Mouse (Mus musculus) kidney, postnatal 0 days (tissue): Measurements from ENCODE around the gene Btbd11. TPM values are rescaled to one million over a fixed set of nuclear protein-coding genes. Genes with fewer than 3 reads are reported as not detected.

Experiments used
- ATAC-seq: fragments of 200-750 bp; cut with Nextera tagmentation; replicated peaks from 2 replicates; pipeline ENCODE4 v1.8.0; 2017; ENCODE audit warnings: low read depth, moderate number of reproducible peaks, moderate TSS enrichment, moderate library complexity; ENCODE audit not compliant: low FRiP score
- DNase-seq: peaks from one replicate; pipeline ENCODE4 v3.0.0-alpha.2; 2016; ENCODE audit warnings: low spot score
- H3K27ac ChIP-seq: fragments of 300-500 bp; sonication (generic); 2 replicates; pipeline ENCODE4 v1.5.1; 2014; ENCODE audit warnings: mild to moderate bottlenecking
- H3K27me3 ChIP-seq: fragments of 300-500 bp; sonication (generic); 2 replicates; pipeline ENCODE4 v1.6.1; 2014; ENCODE audit warnings: low read length, mixed read lengths; ENCODE audit not compliant: insufficient read depth
- H3K36me3 ChIP-seq: fragments of 300-500 bp; sonication (generic); 2 replicates; pipeline ENCODE4 v1.6.1; 2014; ENCODE audit warnings: low read length, mixed read lengths; ENCODE audit not compliant: insufficient read depth
- H3K4me1 ChIP-seq: fragments of 300-500 bp; sonication (generic); replicated peaks from 2 replicates; pipeline ENCODE4 v1.6.1; 2014; ENCODE audit warnings: antibody characterized with exemption, low read length, mixed read lengths; ENCODE audit not compliant: insufficient read depth
- H3K4me2 ChIP-seq: fragments of 300-500 bp; sonication (generic); 2 replicates; pipeline ENCODE4 v1.6.1; 2014; ENCODE audit warnings: mild to moderate bottlenecking, low read length, moderate library complexity, mixed read lengths
- H3K4me3 ChIP-seq: fragments of 300-500 bp; sonication (generic); replicated peaks from 2 replicates; pipeline ENCODE4 v1.5.1; 2014; ENCODE audit warnings: low read depth, low read length
- H3K9ac ChIP-seq: fragments of 300-500 bp; sonication (generic); 2 replicates; pipeline ENCODE4 v1.6.1; 2014; ENCODE audit warnings: low read depth, low read length
- H3K9me3 ChIP-seq: fragments of 300-500 bp; sonication (generic); replicated peaks from 2 replicates; pipeline ENCODE4 v1.6.1; 2016; ENCODE audit warnings: low read length, inconsistent platforms, mixed read lengths
- CTCF ChIP-seq: IDR thresholded peaks from 2 replicates; pipeline ENCODE4 v1.5.1; 2016; ENCODE audit warnings: antibody characterized with exemption, low read depth, mild to moderate bottlenecking, moderate library complexity
- WGBS: fragments of 180-500 bp; shearing (Covaris S2); extraction: QIAGEN DNeasy Blood & Tissue Kit; methylation state at CpG from one replicate; pipeline ENCODE4 v1.1.7; 2014; 5-methylcytosine and 5-hydroxymethylcytosine counted together
- polyA plus RNA-seq: library from polyadenylated mRNA; unstranded; fragments of >200 nt; fragmentation: Nextera tagmentation; extraction: Ambion mirVana; gene quantifications from 2 replicates; pipeline ENCODE4 v1.2.1, GENCODE M21; 2015

Gene Btbd11
- polyA plus RNA-seq, 1 experiment from 2014 or later: 6.7 TPM

GRCm38 (mm10) chr10:85359501-85360066, 27.0 kb upstream of the Btbd11 start:
- DNase-seq: no peak
- no peak overlapping the region for H3K9ac ChIP-seq
- H3K36me3 ChIP-seq: no peaks in the 10 kb centered on the region
- H3K4me1 ChIP-seq: no peaks in the 10 kb centered on the region
- no peak for ATAC-seq
- no peak overlapping the region for H3K27ac ChIP-seq
- 90% methylated on average over 3 of the region's 3 CpGs for WGBS
- no peak for TF ChIP-seq CTCF
- H3K4me2 ChIP-seq: no peak overlapping the region
- no peaks in the 10 kb centered on the region for H3K9me3 ChIP-seq
- no peak overlapping the region for H3K4me3 ChIP-seq
- H3K27me3 ChIP-seq: no peaks in the 10 kb centered on the region

GRCm38 (mm10) chr10:85362766-85363442, 23.7 kb upstream of the Btbd11 start:
- Histone ChIP-seq H3K9ac (no peak overlapping the region), H3K4me3 (no peak overlapping the region), H3K4me1 (no peaks in the 10 kb centered on the region), H3K4me2 (no peak overlapping the region), H3K9me3 (no peaks in the 10 kb centered on the region), H3K27ac (no peak overlapping the region), H3K36me3 (no peaks in the 10 kb centered on the region), H3K27me3 (no peaks in the 10 kb centered on the region)
- 0 out of 2 replicates have a peak, but pooled peaks have one; percentile 52 for ATAC-seq
- no peak for DNase-seq
- no peak for TF ChIP-seq CTCF
- WGBS: 47% methylated on average over 9 of the region's 9 CpGs

- DNase-seq: no peak
Observed at GRCm38 (mm10) chr10:85366876-85367275, 19.7 kb upstream of the Btbd11 start.

GRCm38 (mm10) chr10:85371309-85371708, 15.3 kb upstream of the Btbd11 start:
- H3K4me1 ChIP-seq: no peaks in the 10 kb centered on the region
- no peak overlapping the region for H3K4me2 ChIP-seq
- TF ChIP-seq CTCF: no peak
- H3K27me3 ChIP-seq: no peaks in the 10 kb centered on the region
- WGBS: 77% methylated on average over 2 of the region's 2 CpGs
- no peak overlapping the region for H3K4me3 ChIP-seq
- no peak for ATAC-seq
- no peaks in the 10 kb centered on the region for H3K9me3 ChIP-seq
- DNase-seq: no peak
- H3K27ac ChIP-seq: no peak overlapping the region
- no peaks in the 10 kb centered on the region for H3K36me3 ChIP-seq
- no peak overlapping the region for H3K9ac ChIP-seq

More at GRCm38 (mm10) chr10:85366876-85367275, 19.7 kb upstream of the Btbd11 start:
- Histone ChIP-seq H3K4me1 (no peaks in the 10 kb centered on the region), H3K27me3 (no peaks in the 10 kb centered on the region), H3K9me3 (no peaks in the 10 kb centered on the region), H3K4me3 (no peak overlapping the region), H3K36me3 (no peaks in the 10 kb centered on the region), H3K9ac (no peak overlapping the region), H3K4me2 (no peak overlapping the region), H3K27ac (no peak overlapping the region)
- ATAC-seq: no peak
- WGBS: 75% methylated on average over 10 of the region's 10 CpGs
- no peak for TF ChIP-seq CTCF

- 76% methylated on average over 4 of the region's 4 CpGs for WGBS
- Histone ChIP-seq H3K9me3 (no peaks in the 10 kb centered on the region), H3K27ac (no peak overlapping the region), H3K9ac (no peak overlapping the region), H3K4me1 (no peaks in the 10 kb centered on the region), H3K36me3 (no peaks in the 10 kb centered on the region), H3K4me3 (no peak overlapping the region), H3K27me3 (no peaks in the 10 kb centered on the region), H3K4me2 (no peak overlapping the region)
- no peak for ATAC-seq
- no peak for DNase-seq
- no peak for TF ChIP-seq CTCF
Observed at GRCm38 (mm10) chr10:85372108-85372507, 14.5 kb upstream of the Btbd11 start.

- no peaks in the 10 kb centered on the region for H3K4me1 ChIP-seq
- H3K4me2 ChIP-seq: peak overlapping the region; percentile 14; the same call in 1 of the 2 replicates
- H3K36me3 ChIP-seq: no peaks in the 10 kb centered on the region
- DNase-seq: peak; percentile 27
- H3K4me3 ChIP-seq: no peak overlapping the region
- 9% methylated on average over 8 of the region's 8 CpGs for WGBS
- H3K9ac ChIP-seq: no peak overlapping the region
- no peak for ATAC-seq
- TF ChIP-seq CTCF: no peak
- H3K27ac ChIP-seq: no peak overlapping the region
- no peaks in the 10 kb centered on the region for H3K27me3 ChIP-seq
- H3K9me3 ChIP-seq: no peaks in the 10 kb centered on the region
Observed at GRCm38 (mm10) chr10:85378972-85379371, 7.6 kb upstream of the Btbd11 start.
